Mouse (Mus musculus): ENCODE data around the gene Nelfb. TPM values are rescaled to one million over a fixed set of nuclear protein-coding genes. Genes with fewer than 3 reads are reported as not detected.

Nelfb gene
- polyA plus RNA-seq, 1 experiment from 2014 or later = 126 TPM

DNA sequence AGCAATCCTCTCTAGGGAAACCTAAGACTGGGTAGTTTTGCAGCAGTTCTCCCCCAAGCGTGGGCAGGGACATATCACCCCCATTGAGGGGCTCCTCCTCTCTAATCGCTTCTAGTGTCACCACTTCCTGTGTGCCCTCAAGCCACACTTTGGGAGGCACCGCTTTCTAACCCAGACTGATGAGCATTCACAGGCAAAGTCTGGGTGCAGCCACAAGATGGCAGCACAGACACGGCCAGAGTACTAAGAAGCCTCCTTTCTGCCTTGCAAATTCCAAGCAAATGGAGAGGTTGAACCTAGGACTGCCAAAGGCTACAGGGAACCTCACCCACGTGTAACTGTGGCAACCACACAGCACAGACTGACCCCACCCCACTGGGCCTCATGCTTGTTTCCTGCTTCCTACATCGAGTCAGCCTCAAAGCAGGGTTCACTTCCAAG is 17.9 kb downstream of the Nelfb start:
- Histone ChIP-seq H3K4me1 (0 out of 2 replicates have a peak, but pooled peaks cover 5% of the 10 kb centered on the region), H3K9me3 (no peaks in the 10 kb centered on the region), H3K4me3 (no peak overlapping the region), H3K27ac (no peak overlapping the region), H3K9ac (no peak overlapping the region), H3K4me2 (no peak overlapping the region), H3K36me3 (replicated peaks) (no peaks in the 10 kb centered on the region), H3K27me3 (replicated peaks) (peaks cover 29% of the 10 kb centered on the region)
- 3% methylated on average over 6 of the region's 6 CpGs for WGBS
- peak; percentile 79 for ATAC-seq (replicated peaks)

DNA sequence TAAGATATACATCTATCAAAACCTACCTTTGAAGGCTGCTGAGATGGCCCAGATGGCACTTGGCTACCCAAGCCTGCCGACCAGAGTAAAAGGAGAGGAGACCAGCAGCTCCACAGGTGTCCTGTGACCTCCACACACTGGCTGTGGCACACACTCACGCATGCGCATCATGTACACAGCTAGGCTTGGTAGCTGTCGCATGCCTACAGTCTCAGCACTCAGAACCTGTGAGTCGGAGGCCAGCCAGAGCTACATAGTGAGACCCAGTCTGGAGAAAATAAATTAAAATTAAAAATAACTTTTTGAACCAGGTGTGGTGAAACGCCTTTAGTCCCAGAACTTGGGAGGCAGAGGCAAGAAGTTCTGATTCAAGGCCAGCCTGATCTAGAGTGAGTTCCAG is 23.4 kb downstream of the Nelfb start:
- Histone ChIP-seq H3K4me2 (no peak overlapping the region), H3K9me3 (no peaks in the 10 kb centered on the region), H3K36me3 (replicated peaks) (no peaks in the 10 kb centered on the region), H3K27ac (no peak overlapping the region), H3K9ac (no peak overlapping the region), H3K4me3 (no peak overlapping the region), H3K27me3 (replicated peaks) (no peaks in the 10 kb centered on the region), H3K4me1 (peaks cover 11% of the 10 kb centered on the region; the same call in 1 of the 2 replicates)
- 82% methylated on average over 6 of the region's 6 CpGs for WGBS
- no peak for ATAC-seq (replicated peaks)

DNA sequence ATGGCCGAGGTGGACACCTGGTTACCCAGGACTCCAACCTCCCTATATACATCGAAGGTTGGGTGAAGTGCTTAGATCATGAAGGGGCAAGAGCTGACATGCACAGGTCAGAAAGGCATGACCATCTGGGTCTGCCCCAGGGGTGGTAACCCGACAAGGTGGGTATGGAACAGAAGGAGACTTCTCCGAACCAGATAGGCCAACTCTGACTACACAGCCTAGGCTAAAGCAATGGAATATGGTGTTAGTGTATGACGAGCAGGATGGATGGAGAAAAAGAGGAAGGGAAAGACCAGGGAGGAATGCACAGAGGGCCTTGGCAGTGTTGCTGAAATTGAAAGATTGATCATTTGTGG is 24.7 kb downstream of the Nelfb start:
- H3K4me1 ChIP-seq = peaks cover 23% of the 10 kb centered on the region
- H3K27ac ChIP-seq = peak overlapping the region; percentile 86; the same call in 1 of the 2 replicates
- no peak overlapping the region for H3K9ac ChIP-seq
- 25% methylated on average over 5 of the region's 5 CpGs for WGBS
- H3K27me3 ChIP-seq (replicated peaks) = no peaks in the 10 kb centered on the region
- no peak; the same call in 1 of the 2 replicates for ATAC-seq (replicated peaks)
- H3K4me2 ChIP-seq = peak overlapping the region; percentile 82
- peak overlapping the region; percentile 45 for H3K4me3 ChIP-seq
- no peaks in the 10 kb centered on the region for H3K36me3 ChIP-seq (replicated peaks)
- H3K9me3 ChIP-seq = no peaks in the 10 kb centered on the region

GRCm38 (mm10) chr2:25185625-25186574 is 25.4 kb downstream of the Nelfb start:
- H3K4me1 ChIP-seq = peaks cover 29% of the 10 kb centered on the region
- ATAC-seq (replicated peaks) = peak; percentile 72
- H3K9ac ChIP-seq = peak overlapping the region; percentile 58

DNA sequence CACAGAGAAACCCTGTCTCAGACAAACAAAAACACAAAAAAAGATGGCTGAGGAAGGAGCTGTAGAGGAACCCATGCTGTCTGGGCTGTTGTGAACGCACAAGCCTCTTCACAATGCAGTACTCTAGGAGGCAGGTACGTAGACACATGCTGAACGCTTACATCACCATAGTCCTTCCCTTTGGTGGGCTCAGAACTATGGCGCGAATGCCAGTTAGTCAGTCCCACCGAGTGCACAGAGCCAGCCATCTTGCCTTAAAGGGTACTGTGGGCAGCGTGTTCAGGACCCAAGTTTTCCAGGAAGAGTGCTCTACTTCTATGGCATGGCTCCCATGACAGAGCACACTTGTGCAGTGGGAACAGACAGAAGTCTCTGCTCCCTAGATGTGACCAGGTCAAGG is 26.8 kb downstream of the Nelfb start:
- 89% methylated on average over 7 of the region's 7 CpGs for WGBS
- no peaks in the 10 kb centered on the region for H3K9me3 ChIP-seq
- H3K4me1 ChIP-seq = peaks cover 35% of the 10 kb centered on the region
- no peak overlapping the region for H3K4me3 ChIP-seq
- no peak for ATAC-seq (replicated peaks)
- no peak overlapping the region for H3K9ac ChIP-seq
- H3K27ac ChIP-seq = 0 out of 2 replicates have a peak overlapping the region, but pooled peaks have one; percentile 86
- 0 out of 2 replicates have a peak overlapping the region, but pooled peaks have one; percentile 82 for H3K4me2 ChIP-seq
- no peaks in the 10 kb centered on the region for H3K36me3 ChIP-seq (replicated peaks)
- H3K27me3 ChIP-seq (replicated peaks) = no peaks in the 10 kb centered on the region

More at GRCm38 (mm10) chr2:25185625-25186574, 25.4 kb downstream of the Nelfb start:
- H3K9me3 ChIP-seq = no peaks in the 10 kb centered on the region
- no peaks in the 10 kb centered on the region for H3K36me3 ChIP-seq (replicated peaks)
- H3K27ac ChIP-seq = peak overlapping the region; percentile 86
- peak overlapping the region; percentile 82 for H3K4me2 ChIP-seq
- peak overlapping the region; percentile 45 for H3K4me3 ChIP-seq
- no peaks in the 10 kb centered on the region for H3K27me3 ChIP-seq (replicated peaks)
- under 1% methylated on average over 61 of the region's 64 CpGs for WGBS

- ATAC-seq (replicated peaks) = no peak
- peaks cover 38% of the 10 kb centered on the region for H3K4me1 ChIP-seq
- no peaks in the 10 kb centered on the region for H3K9me3 ChIP-seq
- H3K27ac ChIP-seq = no peak overlapping the region
- H3K9ac ChIP-seq = no peak overlapping the region
- peak overlapping the region; percentile 65 for H3K4me3 ChIP-seq
- H3K4me2 ChIP-seq = peak overlapping the region; percentile 77
- no peaks in the 10 kb centered on the region for H3K36me3 ChIP-seq (replicated peaks)
- no peaks in the 10 kb centered on the region for H3K27me3 ChIP-seq (replicated peaks)
- WGBS = 49% methylated on average over 2 of the region's 2 CpGs
These were observed 28.0 kb downstream of the Nelfb start for GRCm38 (mm10) chr2:25183336-25183735.

DNA sequence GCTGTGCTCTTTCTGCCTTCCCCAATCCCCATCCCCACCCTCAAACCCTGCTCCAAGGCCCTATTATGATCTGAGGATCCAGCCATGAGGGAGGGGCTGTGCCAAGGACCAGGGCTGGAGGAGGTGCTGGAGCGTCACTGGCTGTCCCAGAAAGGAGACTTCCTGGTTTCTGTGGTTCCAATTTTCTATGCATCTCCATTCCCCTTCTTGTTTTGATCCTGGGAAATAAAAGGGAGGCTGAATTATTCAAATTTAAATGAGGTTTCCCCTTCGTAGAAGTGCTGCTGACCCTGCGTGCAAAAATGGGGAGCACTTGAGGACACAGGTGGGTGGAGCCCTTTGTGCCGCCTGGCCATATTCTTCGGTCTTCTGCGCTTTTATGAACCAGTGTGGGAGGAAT is 28.6 kb downstream of the Nelfb start:
- ATAC-seq (replicated peaks) = no peak
- no peaks in the 10 kb centered on the region for H3K36me3 ChIP-seq (replicated peaks)
- peak overlapping the region; percentile 77 for H3K4me2 ChIP-seq
- no peak overlapping the region; the same call in 1 of the 2 replicates for H3K9ac ChIP-seq
- WGBS = 4% methylated on average over 6 of the region's 6 CpGs
- peaks cover 43% of the 10 kb centered on the region for H3K4me1 ChIP-seq
- peak overlapping the region; percentile 57 for H3K27ac ChIP-seq
- H3K4me3 ChIP-seq = peak overlapping the region; percentile 65
- H3K9me3 ChIP-seq = no peaks in the 10 kb centered on the region
- no peaks in the 10 kb centered on the region for H3K27me3 ChIP-seq (replicated peaks)

GRCm38 (mm10) chr2:25181891-25182397 is 29.3 kb downstream of the Nelfb start:
- Histone ChIP-seq H3K9ac (peak overlapping the region; percentile 53), H3K4me3 (peak overlapping the region; percentile 65), H3K27ac (peak overlapping the region; percentile 79), H3K27me3 (replicated peaks) (no peaks in the 10 kb centered on the region), H3K9me3 (no peaks in the 10 kb centered on the region), H3K36me3 (replicated peaks) (no peaks in the 10 kb centered on the region), H3K4me2 (peak overlapping the region; percentile 77), H3K4me1 (peaks cover 50% of the 10 kb centered on the region)
- no peak for ATAC-seq (replicated peaks)
- WGBS = 0% methylated on average over 17 of the region's 17 CpGs

DNA sequence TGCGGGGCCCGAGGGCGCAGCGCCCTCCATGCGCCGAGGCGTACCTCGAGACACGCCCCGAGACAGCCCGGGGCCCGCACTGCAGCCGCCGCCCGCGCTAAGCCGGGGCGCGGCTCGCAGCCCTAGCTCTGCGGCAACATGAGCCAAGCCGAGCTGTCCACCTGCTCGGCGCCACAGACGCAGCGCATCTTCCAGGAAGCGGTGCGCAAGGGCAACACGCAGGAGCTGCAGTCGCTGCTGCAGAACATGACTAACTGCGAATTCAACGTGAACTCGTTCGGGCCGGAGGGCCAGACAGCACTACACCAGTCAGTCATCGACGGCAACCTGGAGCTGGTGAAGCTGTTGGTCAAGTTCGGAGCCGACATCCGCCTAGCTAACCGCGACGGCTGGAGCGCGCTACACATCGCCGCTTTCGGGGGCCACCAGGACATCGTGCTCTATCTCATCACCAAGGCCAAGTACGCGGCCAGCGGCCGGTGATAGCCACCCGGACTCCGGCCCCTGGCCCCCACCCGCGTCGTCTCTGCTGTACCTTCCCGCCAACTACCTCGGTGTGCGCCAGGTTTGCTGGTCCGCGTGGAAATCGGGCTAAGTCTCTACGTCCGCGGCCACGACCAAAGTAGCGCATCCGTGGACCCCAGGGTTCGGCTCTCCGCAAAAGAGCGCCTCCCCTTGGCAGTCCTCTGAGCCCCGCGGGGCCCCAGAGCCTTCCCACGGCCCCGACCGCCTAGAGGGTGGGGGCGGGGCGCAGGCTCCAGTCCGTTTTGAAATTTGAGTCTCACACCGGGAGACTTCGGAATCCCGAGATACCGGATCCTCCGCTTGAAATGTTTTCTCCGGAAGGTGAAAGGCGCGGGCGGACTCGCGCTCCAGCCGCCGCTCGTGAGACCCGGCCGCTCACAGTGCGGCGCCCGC is 30.1 kb downstream of the Nelfb start:
- no peaks in the 10 kb centered on the region for H3K27me3 ChIP-seq (replicated peaks)
- peak overlapping the region; percentile 53 for H3K9ac ChIP-seq
- peak overlapping the region; percentile 65 for H3K4me3 ChIP-seq
- H3K4me2 ChIP-seq = peak overlapping the region; percentile 77
- ATAC-seq (replicated peaks) = peak; percentile 38
- H3K27ac ChIP-seq = peak overlapping the region; percentile 79
- H3K36me3 ChIP-seq (replicated peaks) = no peaks in the 10 kb centered on the region
- H3K4me1 ChIP-seq = peaks cover 55% of the 10 kb centered on the region
- no peaks in the 10 kb centered on the region for H3K9me3 ChIP-seq
- WGBS = under 1% methylated on average over 100 of the region's 100 CpGs

- Histone ChIP-seq H3K36me3 (replicated peaks) (no peaks in the 10 kb centered on the region), H3K27ac (peak within 1 kb of the TSS; percentile 79), H3K4me1 (peaks cover 52% of the 10 kb centered on the region), H3K4me2 (peak within 1 kb of the TSS; percentile 77), H3K4me3 (peak within 1 kb of the TSS; percentile 65), H3K9ac (peak within 1 kb of the TSS; percentile 53), H3K27me3 (replicated peaks) (no peaks in the 10 kb centered on the region), H3K9me3 (no peaks in the 10 kb centered on the region)
- under 1% methylated on average over 35 of the region's 35 CpGs for WGBS
- ATAC-seq (replicated peaks) = peak; percentile 91
These were observed 30.8 kb downstream of the Nelfb start, which contains the start of gene Nrarp for GRCm38 (mm10) chr2:25180478-25180903. TSS of gene Nrarp (plus strand) at chr2:25180758.

DNA sequence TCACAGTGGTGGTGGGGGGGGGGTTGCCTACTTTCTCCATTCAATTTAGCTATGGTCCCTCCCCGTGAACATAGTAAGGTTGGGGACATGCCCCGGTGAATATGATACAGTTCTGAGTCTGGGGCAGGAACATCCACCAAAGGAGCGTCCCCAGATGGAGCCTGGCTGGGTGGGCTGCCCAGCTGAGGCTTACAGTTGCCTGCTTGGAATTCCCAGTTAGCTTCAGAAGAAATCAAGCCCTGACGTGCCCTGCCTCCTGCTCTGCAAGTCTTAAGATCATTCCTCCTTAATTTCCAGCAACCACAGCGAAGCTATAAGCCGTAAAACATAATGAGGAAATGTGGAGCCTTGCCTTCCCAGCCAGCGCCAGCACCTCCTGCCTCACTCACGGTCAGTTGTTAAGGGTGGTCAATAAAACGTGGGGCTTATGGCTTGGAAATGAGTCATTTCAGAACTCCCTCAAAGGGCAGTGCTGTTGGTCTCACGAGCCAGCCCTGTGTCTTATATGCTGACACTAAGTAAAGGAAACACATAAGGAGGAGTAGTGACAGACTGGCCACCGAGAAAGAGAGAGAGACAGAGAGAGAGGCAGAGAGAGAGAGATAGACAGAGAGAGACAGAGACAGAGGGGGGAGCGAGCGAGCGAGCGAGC is 31.6 kb downstream of the Nelfb start:
- no peaks in the 10 kb centered on the region for H3K27me3 ChIP-seq (replicated peaks)
- H3K9ac ChIP-seq = 0 out of 2 replicates have a peak overlapping the region, but pooled peaks have one; percentile 25
- H3K4me3 ChIP-seq = peak overlapping the region; percentile 65
- H3K27ac ChIP-seq = peak overlapping the region; percentile 70
- no peak for ATAC-seq (replicated peaks)
- peaks cover 50% of the 10 kb centered on the region for H3K4me1 ChIP-seq
- WGBS = 36% methylated on average over 15 of the region's 15 CpGs
- no peaks in the 10 kb centered on the region for H3K9me3 ChIP-seq
- H3K36me3 ChIP-seq (replicated peaks) = no peaks in the 10 kb centered on the region
- H3K4me2 ChIP-seq = peak overlapping the region; percentile 77
